Mouse (Mus musculus) liver, embryonic 14.5 days (tissue): Measurements from ENCODE around the gene Gpr3. TPM values are rescaled to one million over a fixed set of nuclear protein-coding genes. Genes with fewer than 3 reads are reported as not detected.

Source experiments
- ATAC-seq: fragments of 200-750 bp; cut with Nextera tagmentation; 2 replicates; pipeline ENCODE4 v1.8.0; 2017; ENCODE audit warnings: moderate number of reproducible peaks, mild to moderate bottlenecking, moderate library complexity; ENCODE audit not compliant: insufficient read depth
- DNase-seq, 3 experiments: peaks; one replicate each; pipeline ENCODE4 v3.0.0-alpha.2; 2012 to 2013; ENCODE audit warnings: low read depth in 3 of 3, low spot score in 3 of 3
- H3K27ac ChIP-seq: fragments of 300-500 bp; sonication (generic); 2 replicates; pipeline ENCODE4 v1.5.1; 2014; ENCODE audit warnings: moderate library complexity, mild to moderate bottlenecking, control low read depth, inconsistent platforms
- H3K27me3 ChIP-seq: fragments of 300-500 bp; sonication (generic); 2 replicates; pipeline ENCODE4 v1.6.1; 2014; ENCODE audit warnings: mild to moderate bottlenecking, low read length, moderate library complexity; ENCODE audit not compliant: control insufficient read depth, insufficient read depth
- H3K36me3 ChIP-seq: fragments of 300-500 bp; sonication (generic); replicated peaks from 2 replicates; pipeline ENCODE4 v1.6.1; 2014; ENCODE audit warnings: low read depth; ENCODE audit not compliant: control insufficient read depth, insufficient read depth
- H3K4me1 ChIP-seq, 2 experiments: fragments of 200-500 bp in 1 of 2; fragments of 300-500 bp in 1 of 2; sonication (generic) in 1 of 2; replicated peaks; 2 replicates each; pipeline ENCODE4 v1.6.1; 2012 to 2014; ENCODE audit warnings: antibody characterized with exemption in 1 of 2, inconsistent platforms in 1 of 2, low read length in 1 of 2; ENCODE audit not compliant: control insufficient read depth in 2 of 2, insufficient read depth in 2 of 2
- H3K4me2 ChIP-seq: fragments of 300-500 bp; sonication (generic); 2 replicates; pipeline ENCODE4 v1.6.1; 2014; ENCODE audit warnings: low read depth, mild to moderate bottlenecking, control low read depth, moderate library complexity
- H3K4me3 ChIP-seq, 2 experiments: fragments of 200-500 bp in 1 of 2; fragments of 300-500 bp in 1 of 2; sonication (generic) in 1 of 2; 2 replicates each; pipeline ENCODE4 v1.5.1; 2012 to 2014; ENCODE audit warnings: low read depth in 2 of 2, low read length in 2 of 2, mild to moderate bottlenecking in 2 of 2, control low read depth in 1 of 2, inconsistent platforms in 1 of 2, moderate library complexity in 1 of 2; ENCODE audit not compliant: insufficient read depth in 1 of 2
- H3K9ac ChIP-seq: fragments of 300-500 bp; sonication (generic); replicated peaks from 2 replicates; pipeline ENCODE4 v1.6.1; 2014; ENCODE audit warnings: mild to moderate bottlenecking, control low read depth, moderate library complexity
- H3K9me3 ChIP-seq: fragments of 300-500 bp; sonication (generic); 2 replicates; pipeline ENCODE4 v1.6.1; 2016; ENCODE audit warnings: low read length, mixed read lengths; ENCODE audit not compliant: control insufficient read depth
- CTCF ChIP-seq: IDR thresholded peaks from 2 replicates; pipeline ENCODE4 v1.5.1; 2016; ENCODE audit warnings: antibody characterized with exemption, low read depth, control low read depth
- EP300 ChIP-seq: IDR thresholded peaks from 2 replicates; pipeline ENCODE4 v1.6.1; 2016; ENCODE audit warnings: antibody characterized with exemption, low read depth
- WGBS: fragments of 180-500 bp; shearing (Covaris S2); extraction: QIAGEN DNeasy Blood & Tissue Kit; methylation state at CpG from one replicate; pipeline ENCODE4 v1.1.7; 2014; ENCODE audit not compliant: insufficient replicate concordance; 5-methylcytosine and 5-hydroxymethylcytosine counted together
- polyA plus RNA-seq, 2 experiments: library from polyadenylated mRNA; depleted of rRNA in 1 of 2; stranded (reverse) in 1 of 2; unstranded in 1 of 2; fragments of >200 nt; fragmentation: Nextera tagmentation in 1 of 2; extraction: Ambion mirVana in 1 of 2; gene quantifications; 2 replicates each; pipeline versions ENCODE4 v1.2.1 to v1.2.3; 2012 to 2014

The Gpr3 gene
- polyA plus RNA-seq, 2 experiments, result not detected

DNA sequence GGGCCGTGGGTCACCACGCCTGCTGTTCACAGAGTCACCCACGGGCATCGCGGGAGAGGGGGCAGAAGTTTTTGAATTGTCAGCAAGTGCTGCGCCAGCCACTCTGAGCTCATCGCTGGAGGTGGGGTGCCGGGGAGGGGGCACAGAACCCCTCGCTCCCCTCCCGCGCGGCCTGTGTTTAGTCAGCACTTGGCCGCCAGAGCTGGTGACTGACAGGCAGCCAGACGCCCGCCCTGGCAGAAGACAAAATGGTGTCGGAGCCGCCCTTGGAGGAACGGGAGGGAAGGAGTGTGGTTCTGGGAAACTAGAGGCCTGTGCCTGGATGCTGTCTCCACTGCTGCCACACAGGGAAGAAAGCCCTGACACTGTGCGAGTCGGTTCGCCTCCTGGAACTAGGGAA is 12.0 kb downstream of the Gpr3 start:
- no peak for ATAC-seq
- Histone ChIP-seq H3K36me3 (peaks cover 8% of the 10 kb centered on the region; the same call in 1 of the 2 replicates), H3K9me3 (no peaks in the 10 kb centered on the region), H3K27ac (no peak overlapping the region), H3K4me1 (no peaks in the 10 kb centered on the region), H3K4me2 (no peak overlapping the region), H3K27me3 (no peaks in the 10 kb centered on the region), H3K4me3 (no peak overlapping the region), H3K9ac (no peak overlapping the region)
- no peak for DNase-seq
- 70% methylated on average over 21 of the region's 21 CpGs for WGBS
- TF ChIP-seq CTCF (no peak), EP300 (no peak)

GRCm38 (mm10) chr4:133199743-133200142 is 12.6 kb downstream of the Gpr3 start:
- Histone ChIP-seq H3K27ac (no peak overlapping the region), H3K4me1 (no peaks in the 10 kb centered on the region), H3K9ac (no peak overlapping the region), H3K27me3 (no peaks in the 10 kb centered on the region), H3K4me2 (no peak overlapping the region), H3K36me3 (peaks cover 10% of the 10 kb centered on the region), H3K4me3 (no peak overlapping the region), H3K9me3 (no peaks in the 10 kb centered on the region)
- DNase-seq (no peak), ATAC-seq (no peak)
- 74% methylated on average over 6 of the region's 6 CpGs for WGBS
- TF ChIP-seq EP300, result no peak
- no peak for TF ChIP-seq CTCF

DNA sequence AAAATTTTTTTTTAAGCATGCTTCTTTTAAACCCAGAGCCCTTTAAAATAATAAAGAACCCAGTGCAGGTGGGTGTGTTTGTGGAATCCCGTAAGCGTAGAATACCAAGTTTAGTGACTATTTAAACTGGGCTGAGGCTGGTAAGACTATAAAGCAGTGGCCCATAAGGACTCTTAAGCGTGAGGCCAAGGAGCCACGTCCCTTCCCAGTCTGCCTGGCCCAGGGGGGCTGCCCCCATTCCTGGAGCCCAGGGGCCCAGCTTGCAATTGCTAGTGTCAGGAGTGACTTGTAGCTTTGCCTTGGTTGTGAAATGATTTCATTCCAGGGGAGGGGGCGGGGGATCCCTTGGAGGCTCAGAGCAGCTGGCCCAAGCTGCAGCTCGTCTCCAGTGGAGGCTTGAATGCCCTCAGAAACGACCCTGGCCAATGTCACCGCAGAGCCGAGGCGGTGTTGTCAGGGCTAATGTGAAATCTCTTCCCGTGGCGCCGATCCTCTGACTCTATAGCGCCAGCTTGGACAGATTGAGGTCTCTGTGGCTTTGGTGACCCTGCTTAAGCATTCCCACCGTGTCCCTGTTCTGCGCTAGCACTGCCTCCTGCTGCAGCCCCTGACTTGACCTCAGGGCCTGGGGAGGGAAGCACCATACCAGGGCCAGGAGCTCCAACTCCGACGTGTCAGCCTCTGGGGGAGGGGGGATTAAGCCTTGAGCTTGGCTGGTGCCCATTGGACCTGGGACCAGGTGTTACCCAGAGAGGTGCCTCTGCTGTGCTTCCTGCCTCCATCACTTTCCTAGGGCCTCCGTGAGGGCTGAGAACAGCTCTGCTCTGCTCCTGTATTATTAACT is 13.8 kb downstream of the Gpr3 start:
- DNase-seq, result no peak
- Histone ChIP-seq H3K9me3 (no peaks in the 10 kb centered on the region), H3K27ac (no peak overlapping the region), H3K4me3 (no peak overlapping the region), H3K4me1 (no peaks in the 10 kb centered on the region), H3K36me3 (peaks cover 14% of the 10 kb centered on the region), H3K4me2 (no peak overlapping the region), H3K9ac (no peak overlapping the region), H3K27me3 (no peaks in the 10 kb centered on the region)
- no peak for ATAC-seq
- TF ChIP-seq EP300 (no peak), CTCF (no peak)
- 64% methylated on average over 19 of the region's 19 CpGs for WGBS

GRCm38 (mm10) chr4:133197801-133198286 is 14.5 kb downstream of the Gpr3 start:
- no peaks in the 10 kb centered on the region for H3K27me3 ChIP-seq
- TF ChIP-seq CTCF (no peak), EP300 (no peak)
- WGBS, result 74% methylated on average over 13 of the region's 13 CpGs
- H3K9me3 ChIP-seq, result no peaks in the 10 kb centered on the region
- H3K4me1 ChIP-seq, result no peaks in the 10 kb centered on the region
- H3K36me3 ChIP-seq, result peaks cover 16% of the 10 kb centered on the region
- DNase-seq, result no peak
- ATAC-seq, result no peak
- no peak overlapping the region for H3K4me3 ChIP-seq
- no peak overlapping the region for H3K27ac ChIP-seq
- no peak overlapping the region for H3K9ac ChIP-seq
- H3K4me2 ChIP-seq, result no peak overlapping the region

DNA sequence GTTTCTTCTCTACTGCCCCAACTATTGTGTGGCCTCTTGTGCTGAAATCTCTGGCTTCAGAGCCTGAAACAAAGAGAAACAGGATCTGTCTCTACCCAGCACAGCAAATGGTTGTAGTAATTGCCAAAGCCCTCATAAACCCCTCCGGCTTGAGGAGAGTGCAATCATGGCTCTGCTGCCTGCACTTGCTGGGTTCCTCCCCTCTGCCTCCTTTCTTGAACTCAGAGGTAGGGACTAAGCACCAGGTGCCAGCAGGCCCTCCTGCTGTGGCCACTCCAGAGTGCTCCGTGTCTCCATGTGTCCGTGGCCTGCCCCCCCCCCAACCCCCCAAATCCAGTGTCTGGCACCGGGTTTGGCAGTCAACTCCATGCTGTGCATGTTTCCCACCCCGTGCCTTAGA is 15.0 kb downstream of the Gpr3 start:
- 74% methylated on average over 5 of the region's 5 CpGs for WGBS
- no peak overlapping the region for H3K4me2 ChIP-seq
- TF ChIP-seq EP300 (no peak), CTCF (no peak)
- no peaks in the 10 kb centered on the region for H3K9me3 ChIP-seq
- H3K27ac ChIP-seq, result no peak overlapping the region
- DNase-seq (no peak), ATAC-seq (no peak)
- H3K4me3 ChIP-seq, result no peak overlapping the region
- no peaks in the 10 kb centered on the region for H3K27me3 ChIP-seq
- H3K9ac ChIP-seq, result no peak overlapping the region
- peaks cover 16% of the 10 kb centered on the region for H3K36me3 ChIP-seq
- no peaks in the 10 kb centered on the region for H3K4me1 ChIP-seq
